Mouse (Mus musculus) erythroblast, embryonic 14.5 days (primary cell): ENCODE results near the gene Ddx55. TPM values are rescaled to one million over a fixed set of nuclear protein-coding genes. Genes with fewer than 3 reads are reported as not detected.
A peak's percentile ranks its signal among the peaks of the same experiment; 100 is the strongest.
"Not testable (repeated sequence)": the region's sequence is repeated elsewhere in the genome, so short reads cannot be mapped to it uniquely, and the experiment has no call there.

Experiments used
- H3K27me3 ChIP-seq: 2 replicates; pipeline ENCODE4 v1.6.1; 2012; ENCODE audit warnings: inconsistent platforms; ENCODE audit not compliant: control insufficient read depth
- H3K36me3 ChIP-seq: 2 replicates; pipeline ENCODE4 v1.6.1; 2012; ENCODE audit warnings: mild to moderate bottlenecking, inconsistent platforms; ENCODE audit not compliant: control insufficient read depth
- H3K4me1 ChIP-seq: 2 replicates; pipeline ENCODE4 v1.6.1; 2012; ENCODE audit warnings: inconsistent platforms; ENCODE audit not compliant: control insufficient read depth
- H3K4me3 ChIP-seq: replicated peaks from 2 replicates; pipeline ENCODE3; 2012; ENCODE audit warnings: moderate library complexity, mild to moderate bottlenecking, inconsistent platforms
- H3K9me3 ChIP-seq: 2 replicates; pipeline ENCODE4 v1.6.1; 2012; ENCODE audit warnings: low read length, inconsistent platforms, mixed read lengths; ENCODE audit not compliant: control insufficient read depth
- GATA1 ChIP-seq: IDR thresholded peaks from 2 replicates; pipeline ENCODE4 v1.6.1; 2012; ENCODE audit warnings: low read length, inconsistent platforms, mixed read lengths
- TAL1 ChIP-seq: IDR thresholded peaks from 3 replicates; pipeline ENCODE4 v1.6.1; 2012; ENCODE audit warnings: low read length, inconsistent platforms, mixed read lengths
- polyA plus RNA-seq: library from polyadenylated mRNA; stranded (reverse); fragments of >175 nt; gene quantifications from 2 replicates; pipeline ENCODE4 v1.2.3, GENCODE M21; 2012

Gene Ddx55
- polyA plus RNA-seq, 1 experiment = 0.84 TPM

- Histone ChIP-seq H3K27me3 (peaks cover 61% of the 10 kb centered on the region), H3K36me3 (no peaks in the 10 kb centered on the region), H3K9me3 (peaks cover 4% of the 10 kb centered on the region; the same call in 1 of the 2 replicates), H3K4me3 (no peak overlapping the region), H3K4me1 (peaks cover 32% of the 10 kb centered on the region)
- TF ChIP-seq GATA1 = no peak
- TF ChIP-seq TAL1 = no peak
Measured at GRCm38 (mm10) chr5:124532451-124532850, 20.2 kb upstream of the Ddx55 start.

- no peaks in the 10 kb centered on the region for H3K36me3 ChIP-seq
- H3K4me3 ChIP-seq = no peak overlapping the region
- H3K9me3 ChIP-seq = peaks cover 4% of the 10 kb centered on the region; the same call in 1 of the 2 replicates
- H3K4me1 ChIP-seq = peaks cover 36% of the 10 kb centered on the region
- TF ChIP-seq TAL1 (no peak), GATA1 (no peak)
- peaks cover 40% of the 10 kb centered on the region for H3K27me3 ChIP-seq
Measured at GRCm38 (mm10) chr5:124535016-124535415, 17.6 kb upstream of the Ddx55 start.

- H3K9me3 ChIP-seq = no peaks in the 10 kb centered on the region
- H3K4me1 ChIP-seq = peaks cover 31% of the 10 kb centered on the region
- H3K27me3 ChIP-seq = peaks cover 23% of the 10 kb centered on the region
- H3K4me3 ChIP-seq = no peak overlapping the region
- peaks cover under 1% of the 10 kb centered on the region; the same call in 1 of the 2 replicates for H3K36me3 ChIP-seq
- no peak for TF ChIP-seq TAL1
- no peak for TF ChIP-seq GATA1
Measured at GRCm38 (mm10) chr5:124536776-124537175, 15.9 kb upstream of the Ddx55 start.

GRCm38 (mm10) chr5:124538813-124539792 lies 13.6 kb upstream of the Ddx55 start:
- H3K4me1 ChIP-seq = peaks cover 45% of the 10 kb centered on the region
- peaks cover 6% of the 10 kb centered on the region for H3K27me3 ChIP-seq
- TF ChIP-seq TAL1 (no peak), GATA1 (no peak)
- peaks cover 23% of the 10 kb centered on the region for H3K36me3 ChIP-seq
- no peak overlapping the region for H3K4me3 ChIP-seq
- H3K9me3 ChIP-seq = no peaks in the 10 kb centered on the region

- Histone ChIP-seq H3K36me3 (peaks cover 31% of the 10 kb centered on the region), H3K4me1 (peaks cover 44% of the 10 kb centered on the region), H3K27me3 (peaks cover 6% of the 10 kb centered on the region), H3K4me3 (peak overlapping the region; percentile 97), H3K9me3 (no peaks in the 10 kb centered on the region)
- TF ChIP-seq GATA1 (no peak), TAL1 (no peak)
Measured at GRCm38 (mm10) chr5:124539905-124540304, 12.8 kb upstream of the Ddx55 start.

GRCm38 (mm10) chr5:124540383-124540786 lies 12.3 kb upstream of the Ddx55 start, which contains the start of gene Tmed2:
Gene Tmed2 (plus strand): TSS chr5:124540695.
- Histone ChIP-seq H3K27me3 (peaks cover 6% of the 10 kb centered on the region), H3K36me3 (peaks cover 36% of the 10 kb centered on the region), H3K4me1 (peaks cover 42% of the 10 kb centered on the region), H3K9me3 (no peaks in the 10 kb centered on the region), H3K4me3 (peak within 1 kb of the TSS; percentile 97)
- TF ChIP-seq TAL1 (no peak), GATA1 (no peak)

GRCm38 (mm10) chr5:124540905-124541601 lies 11.6 kb upstream of the Ddx55 start:
- Histone ChIP-seq H3K4me1 (peaks cover 40% of the 10 kb centered on the region), H3K27me3 (peaks cover 6% of the 10 kb centered on the region), H3K36me3 (peaks cover 43% of the 10 kb centered on the region), H3K4me3 (peak overlapping the region; percentile 97), H3K9me3 (no peaks in the 10 kb centered on the region)
- TF ChIP-seq GATA1 (no peak), TAL1 (no peak)

GRCm38 (mm10) chr5:124541602-124541973 lies 11.1 kb upstream of the Ddx55 start:
- Histone ChIP-seq H3K36me3 (peaks cover 48% of the 10 kb centered on the region), H3K9me3 (no peaks in the 10 kb centered on the region), H3K27me3 (peaks cover 6% of the 10 kb centered on the region), H3K4me1 (peaks cover 44% of the 10 kb centered on the region), H3K4me3 (peak overlapping the region; percentile 97)
- TF ChIP-seq GATA1 = no peak
- TF ChIP-seq TAL1 = no peak

GRCm38 (mm10) chr5:124550737-124551136 lies 1.9 kb upstream of the Ddx55 start:
- H3K36me3 ChIP-seq = peaks cover 57% of the 10 kb centered on the region

GRCm38 (mm10) chr5:124551349-124552093 lies 1.1 kb upstream of the Ddx55 start:
- Histone ChIP-seq H3K4me1 (peaks cover 26% of the 10 kb centered on the region), H3K36me3 (peaks cover 56% of the 10 kb centered on the region), H3K4me3 (peak overlapping the region; percentile 100)
- H3K27me3 ChIP-seq, H3K9me3 ChIP-seq: not testable (repeated sequence)

More at GRCm38 (mm10) chr5:124550737-124551136, 1.9 kb upstream of the Ddx55 start:
- not testable (repeated sequence) for H3K27me3 ChIP-seq, H3K9me3 ChIP-seq, H3K4me3 ChIP-seq
- H3K4me1 ChIP-seq = peaks cover 30% of the 10 kb centered on the region
